Mouse (Mus musculus): ENCODE measurements around the gene Hdac4. TPM values are rescaled to one million over a fixed set of nuclear protein-coding genes. Genes with fewer than 3 reads are reported as not detected.
A peak's percentile ranks its signal among the peaks of the same experiment; 100 is the strongest.

Gene Hdac4
- polyA plus RNA-seq, 1 experiment from 2014 or later = 14.2 TPM

DNA sequence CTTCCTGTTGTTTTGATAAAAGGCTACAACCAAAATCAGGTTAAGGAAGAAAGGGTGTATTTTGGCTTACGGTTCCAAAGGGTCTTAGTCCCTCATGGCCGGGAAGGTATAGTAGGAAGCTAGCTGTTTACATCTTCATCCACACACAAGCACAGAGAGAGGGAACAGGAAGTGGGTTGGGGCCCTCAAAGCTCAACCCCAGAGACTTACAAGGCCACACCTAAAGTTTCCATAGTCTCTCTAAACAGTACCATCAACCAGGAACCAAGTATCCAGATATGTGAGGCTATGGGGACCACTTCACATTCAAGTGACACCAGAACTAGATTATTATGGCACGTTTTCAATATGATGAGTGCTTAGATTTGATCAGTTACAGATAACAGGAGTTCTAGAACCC lies 5.0 kb downstream of the Hdac4 start:
- no peaks in the 10 kb centered on the region for H3K36me3 ChIP-seq
- no peaks in the 10 kb centered on the region for H3K9me3 ChIP-seq
- no peaks in the 10 kb centered on the region for H3K4me1 ChIP-seq
- no peaks in the 10 kb centered on the region for H3K27me3 ChIP-seq (ENCODE audit: insufficient read depth, poor library complexity, severe bottlenecking)
- 79% methylated on average over 3 of the region's 3 CpGs for WGBS
- no peak overlapping the region for H3K4me3 ChIP-seq
- DNase-seq (ENCODE audit: low spot score) = no peak
- no peak overlapping the region for H3K27ac ChIP-seq

DNA sequence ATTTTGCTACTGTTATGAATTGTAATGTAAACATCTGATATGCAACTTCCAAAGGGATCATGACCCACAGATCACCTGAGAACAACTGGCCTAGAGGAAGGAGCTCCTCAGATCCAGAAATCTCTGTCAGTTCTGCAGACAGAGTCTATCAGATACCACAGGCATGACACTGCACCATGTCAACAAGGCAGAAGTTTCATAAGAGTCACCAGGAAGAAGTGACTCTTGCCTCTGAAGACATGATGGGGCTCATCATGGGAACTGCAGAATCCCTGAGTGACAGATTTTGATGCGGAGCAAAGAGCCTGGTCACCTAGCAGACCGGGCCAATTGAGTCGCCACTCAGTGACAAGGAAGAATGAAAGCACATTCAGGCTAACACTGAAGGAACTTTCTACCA lies 8.4 kb downstream of the Hdac4 start:
- no peak for DNase-seq (ENCODE audit: low spot score)
- no peaks in the 10 kb centered on the region for H3K36me3 ChIP-seq
- H3K27ac ChIP-seq = no peak overlapping the region
- no peaks in the 10 kb centered on the region for H3K27me3 ChIP-seq (ENCODE audit: insufficient read depth, poor library complexity, severe bottlenecking)
- H3K9me3 ChIP-seq = no peaks in the 10 kb centered on the region
- no peak overlapping the region for H3K4me3 ChIP-seq
- H3K4me1 ChIP-seq = no peaks in the 10 kb centered on the region
- WGBS = 93% methylated on average over 3 of the region's 3 CpGs

- 75% methylated on average over 1 of the region's 1 CpGs for WGBS
- H3K4me3 ChIP-seq = no peak overlapping the region
- H3K27me3 ChIP-seq (ENCODE audit: insufficient read depth, poor library complexity, severe bottlenecking) = no peaks in the 10 kb centered on the region
- peaks cover 7% of the 10 kb centered on the region; the same call in 1 of the 2 replicates for H3K4me1 ChIP-seq
- DNase-seq (ENCODE audit: low spot score) = no peak
- no peak overlapping the region for H3K27ac ChIP-seq
- H3K36me3 ChIP-seq = no peaks in the 10 kb centered on the region
- no peaks in the 10 kb centered on the region for H3K9me3 ChIP-seq
These were observed 10.9 kb downstream of the Hdac4 start for GRCm38 (mm10) chr1:92184600-92184999.

GRCm38 (mm10) chr1:92183101-92183790 lies 12.3 kb downstream of the Hdac4 start:
- Histone ChIP-seq H3K9me3 (no peaks in the 10 kb centered on the region), H3K27me3 (ENCODE audit: insufficient read depth, poor library complexity, severe bottlenecking) (no peaks in the 10 kb centered on the region), H3K4me1 (peaks cover 15% of the 10 kb centered on the region), H3K36me3 (no peaks in the 10 kb centered on the region), H3K27ac (no peak overlapping the region), H3K4me3 (no peak overlapping the region)
- WGBS = 75% methylated on average over 5 of the region's 5 CpGs
- DNase-seq (ENCODE audit: low spot score) = no peak

- H3K27me3 ChIP-seq (ENCODE audit: insufficient read depth, poor library complexity, severe bottlenecking) = no peaks in the 10 kb centered on the region
- no peaks in the 10 kb centered on the region for H3K36me3 ChIP-seq
- no peak for DNase-seq (ENCODE audit: low spot score)
- H3K27ac ChIP-seq = no peak overlapping the region
- H3K4me1 ChIP-seq = peaks cover 28% of the 10 kb centered on the region
- H3K9me3 ChIP-seq = no peaks in the 10 kb centered on the region
- WGBS = 84% methylated on average over 2 of the region's 2 CpGs
- no peak overlapping the region for H3K4me3 ChIP-seq
These were observed 13.5 kb downstream of the Hdac4 start for GRCm38 (mm10) chr1:92181970-92182369.

GRCm38 (mm10) chr1:92180141-92181137 lies 15.1 kb downstream of the Hdac4 start:
- H3K4me1 ChIP-seq = peaks cover 31% of the 10 kb centered on the region
- DNase-seq (ENCODE audit: low spot score) = peak; percentile 100
- H3K9me3 ChIP-seq = no peaks in the 10 kb centered on the region
- WGBS = 4% methylated on average over 97 of the region's 97 CpGs
- H3K27me3 ChIP-seq (ENCODE audit: insufficient read depth, poor library complexity, severe bottlenecking) = no peaks in the 10 kb centered on the region
- H3K4me3 ChIP-seq = peak overlapping the region; percentile 87
- peak overlapping the region; percentile 97 for H3K27ac ChIP-seq
- no peaks in the 10 kb centered on the region for H3K36me3 ChIP-seq

DNA sequence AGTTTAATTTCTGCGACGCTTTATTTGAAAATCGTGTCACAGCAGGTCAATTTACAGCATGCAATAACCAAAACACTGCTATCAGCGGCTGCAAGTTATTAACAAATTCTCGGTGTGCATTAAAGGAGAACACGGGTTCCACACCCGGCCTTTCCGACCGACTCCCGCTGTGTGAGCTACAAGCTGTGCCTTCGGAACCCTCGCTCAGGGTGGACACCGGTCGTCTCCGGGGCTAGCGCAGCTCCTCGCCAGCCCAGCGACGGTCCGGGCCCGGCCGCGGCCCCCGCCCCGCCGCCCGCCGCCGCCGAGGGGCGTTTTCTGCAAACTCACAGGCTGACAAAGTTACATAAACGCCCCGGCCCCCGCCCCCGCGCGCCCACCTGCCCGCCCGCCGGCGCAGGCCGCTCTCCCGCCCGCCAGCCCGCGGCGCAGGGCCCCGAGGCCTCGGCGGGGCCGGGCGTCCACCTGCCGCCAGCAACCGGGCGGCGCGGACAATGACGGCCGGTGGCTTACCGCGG lies 16.0 kb downstream of the Hdac4 start:
- Histone ChIP-seq H3K4me3 (peak overlapping the region; percentile 87), H3K9me3 (no peaks in the 10 kb centered on the region), H3K27me3 (ENCODE audit: insufficient read depth, poor library complexity, severe bottlenecking) (no peaks in the 10 kb centered on the region), H3K4me1 (peaks cover 39% of the 10 kb centered on the region), H3K27ac (peak overlapping the region; percentile 97), H3K36me3 (no peaks in the 10 kb centered on the region)
- no peak for DNase-seq (ENCODE audit: low spot score)
- WGBS = 3% methylated on average over 60 of the region's 61 CpGs

DNA sequence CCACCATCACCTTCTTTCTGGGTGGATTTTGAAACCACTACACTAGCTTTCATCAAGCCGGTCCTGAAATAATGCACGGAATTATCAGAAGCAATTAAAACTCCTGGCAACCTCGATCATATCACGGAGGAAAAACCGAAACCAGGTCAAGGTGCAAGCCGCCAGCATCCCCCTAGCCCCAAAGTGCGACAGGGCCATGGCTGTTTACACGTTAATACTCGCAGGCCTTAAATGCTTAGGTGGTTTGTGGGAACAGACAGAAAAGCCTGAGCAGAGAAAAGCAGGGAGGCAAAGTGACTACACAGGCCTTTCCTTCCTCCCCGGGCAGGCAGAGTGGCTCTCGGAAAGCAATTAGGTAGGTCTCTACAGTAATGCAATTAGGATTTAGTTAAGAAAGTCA lies 16.4 kb downstream of the Hdac4 start:
- Histone ChIP-seq H3K4me3 (peak overlapping the region; percentile 87), H3K27ac (peak overlapping the region; percentile 97), H3K36me3 (no peaks in the 10 kb centered on the region), H3K9me3 (no peaks in the 10 kb centered on the region), H3K4me1 (peaks cover 40% of the 10 kb centered on the region), H3K27me3 (ENCODE audit: insufficient read depth, poor library complexity, severe bottlenecking) (no peaks in the 10 kb centered on the region)
- 12% methylated on average over 11 of the region's 11 CpGs for WGBS
- no peak for DNase-seq (ENCODE audit: low spot score)

DNA sequence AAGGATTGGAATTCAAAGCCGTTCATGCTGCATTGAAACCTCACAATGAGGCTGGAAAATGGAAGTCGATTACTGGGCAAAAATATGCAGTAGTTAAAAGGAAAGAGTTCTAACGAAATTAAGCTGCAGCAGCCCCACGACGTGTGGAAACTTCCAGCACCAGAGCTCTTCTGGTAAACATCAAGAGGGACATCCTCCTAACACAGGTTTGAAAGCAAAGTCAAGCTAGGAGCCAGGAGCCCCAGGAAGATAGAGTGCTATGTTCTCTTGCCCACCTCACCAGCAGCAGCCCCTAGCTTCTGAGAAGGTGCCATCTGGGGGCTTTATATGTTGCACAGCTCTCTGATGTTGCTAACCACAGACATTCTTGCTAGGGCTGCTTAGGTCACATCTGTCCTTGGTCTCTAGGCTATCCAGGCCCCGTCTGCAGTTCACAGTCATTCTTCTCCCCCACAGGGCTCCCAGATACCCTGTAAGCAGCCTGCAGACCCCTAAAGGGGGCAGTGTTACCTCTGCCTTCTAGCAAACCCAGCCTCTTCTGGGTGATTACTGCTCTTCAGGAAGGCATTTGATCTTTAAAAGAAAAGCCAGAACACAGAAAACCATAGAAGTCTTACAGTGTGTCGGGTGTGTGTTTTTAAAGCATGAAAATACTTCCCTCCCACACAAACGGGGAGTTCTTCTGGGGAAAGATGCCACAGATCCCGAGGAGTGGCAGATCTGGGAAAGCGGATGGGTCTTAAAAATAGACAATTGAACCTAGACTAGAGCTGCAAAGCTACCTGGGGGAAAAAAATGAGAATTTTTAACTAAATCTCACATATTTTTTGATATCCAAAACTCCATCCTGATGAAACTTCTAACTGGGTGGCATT lies 17.2 kb downstream of the Hdac4 start:
- peak overlapping the region; percentile 22; the same call in 1 of the 2 replicates for H3K27ac ChIP-seq
- H3K36me3 ChIP-seq = no peaks in the 10 kb centered on the region
- H3K9me3 ChIP-seq = no peaks in the 10 kb centered on the region
- no peaks in the 10 kb centered on the region for H3K27me3 ChIP-seq (ENCODE audit: insufficient read depth, poor library complexity, severe bottlenecking)
- WGBS = 46% methylated on average over 10 of the region's 10 CpGs
- peaks cover 47% of the 10 kb centered on the region for H3K4me1 ChIP-seq
- DNase-seq (ENCODE audit: low spot score) = no peak
- H3K4me3 ChIP-seq = peak overlapping the region; percentile 87

DNA sequence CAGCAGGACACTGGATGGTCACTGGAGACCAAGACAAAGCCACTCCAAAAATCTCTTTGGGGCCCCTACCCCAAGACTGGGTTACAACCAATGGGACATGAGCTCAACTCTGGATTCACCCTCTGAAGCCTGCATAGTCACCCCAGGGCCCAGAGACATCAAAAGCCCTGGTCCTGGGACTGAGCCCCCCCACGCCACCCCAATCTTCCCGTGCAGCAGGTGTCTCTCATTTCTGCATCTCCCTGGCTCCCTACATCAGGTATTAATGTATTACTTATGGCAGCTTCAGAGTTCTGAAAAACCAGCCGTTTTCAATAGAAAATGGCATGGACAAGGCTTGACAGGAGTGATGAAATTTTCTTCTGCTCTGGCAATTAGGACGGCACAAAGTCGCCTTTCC lies 17.9 kb downstream of the Hdac4 start:
- no peak overlapping the region for H3K4me3 ChIP-seq
- H3K4me1 ChIP-seq = peaks cover 48% of the 10 kb centered on the region
- no peaks in the 10 kb centered on the region for H3K36me3 ChIP-seq
- peak overlapping the region; percentile 0; the same call in 1 of the 2 replicates for H3K27ac ChIP-seq
- no peaks in the 10 kb centered on the region for H3K9me3 ChIP-seq
- H3K27me3 ChIP-seq (ENCODE audit: insufficient read depth, poor library complexity, severe bottlenecking) = no peaks in the 10 kb centered on the region
- 80% methylated on average over 5 of the region's 5 CpGs for WGBS
- no peak for DNase-seq (ENCODE audit: low spot score)

DNA sequence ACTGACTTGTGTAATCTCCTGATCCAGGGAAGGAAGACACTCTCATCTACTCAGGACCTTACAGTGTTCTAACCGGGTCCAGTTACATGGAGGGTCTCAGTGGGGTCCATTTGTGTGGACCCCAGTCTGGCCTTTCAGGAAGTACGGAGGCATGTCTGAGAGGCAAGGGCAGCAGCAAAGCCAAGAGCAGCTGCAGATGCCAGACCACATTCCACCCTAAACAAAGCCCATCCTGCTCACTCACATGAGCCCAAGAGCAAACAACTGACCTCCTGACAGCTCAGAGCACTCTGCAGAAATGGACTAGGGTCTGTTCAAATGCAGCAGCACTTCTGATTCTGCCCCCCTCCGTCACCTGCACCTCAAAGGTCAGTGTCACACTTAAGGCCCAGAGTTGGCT lies 18.3 kb downstream of the Hdac4 start:
- no peak overlapping the region for H3K4me3 ChIP-seq
- no peaks in the 10 kb centered on the region for H3K9me3 ChIP-seq
- 71% methylated on average over 3 of the region's 3 CpGs for WGBS
- DNase-seq (ENCODE audit: low spot score) = no peak
- H3K4me1 ChIP-seq = peaks cover 48% of the 10 kb centered on the region
- peak overlapping the region; percentile 0; the same call in 1 of the 2 replicates for H3K27ac ChIP-seq
- H3K36me3 ChIP-seq = no peaks in the 10 kb centered on the region
- no peaks in the 10 kb centered on the region for H3K27me3 ChIP-seq (ENCODE audit: insufficient read depth, poor library complexity, severe bottlenecking)

- no peaks in the 10 kb centered on the region for H3K9me3 ChIP-seq
- WGBS = 81% methylated on average over 6 of the region's 6 CpGs
- no peaks in the 10 kb centered on the region for H3K27me3 ChIP-seq (ENCODE audit: insufficient read depth, poor library complexity, severe bottlenecking)
- peaks cover 47% of the 10 kb centered on the region for H3K4me1 ChIP-seq
- H3K4me3 ChIP-seq = no peak overlapping the region
- H3K27ac ChIP-seq = no peak overlapping the region
- DNase-seq (ENCODE audit: low spot score) = no peak
- H3K36me3 ChIP-seq = no peaks in the 10 kb centered on the region
These were observed 20.2 kb downstream of the Hdac4 start for GRCm38 (mm10) chr1:92175266-92175665.

Data from heart, embryonic 10.5 days (tissue).